ENCODE assay signal across 20 mouse cellular contexts in genomic region chr6:97589031-97589430, GRCm38 (mm10). TPM values are rescaled to one million over a fixed set of nuclear protein-coding genes. Genes with fewer than 3 reads are reported as not detected.
DNase-seq lines count a peak whose midpoint lies in the region; ATAC-seq and TF ChIP-seq lines count a peak whose summit lies in the region.
"Had no signal": no experiment of that assay in that cellular context is flagged by ENCODE, and none has a peak within 500 bp of the region (broad histone marks: within the 10 kb centered on the region; RNA-seq: fewer than 3 reads in every experiment).

No protein-coding gene starts in this region.

- H3K27ac ChIP-seq in forebrain, embryonic 13.5 days: peak overlapping the region; percentile 67
- no peak overlapping the region for H3K27ac ChIP-seq in forebrain, embryonic 11.5 days (ENCODE audit: low read depth, low read length)
- H3K27ac ChIP-seq in midbrain, embryonic 11.5 days (ENCODE audit: low read depth, low read length): no peak overlapping the region
- H3K27ac ChIP-seq in midbrain, postnatal 0 days (ENCODE audit: low read depth, low read length): no peak overlapping the region
- H3K27ac ChIP-seq: embryonic facial prominence, embryonic 13.5 days; gastrocnemius, adult 2 months; hindbrain, embryonic 10.5 days; hindbrain, embryonic 15.5 days had no signal

- DNase-seq in forebrain, embryonic 11.5 days (ENCODE audit: low spot score): no peak
- peak; percentile 60 for DNase-seq in midbrain, embryonic 11.5 days (ENCODE audit: low spot score, missing footprints)
- no peak for DNase-seq in midbrain, postnatal 0 days (ENCODE audit: low spot score)
- DNase-seq in ZHBTc4 (ENCODE audit: low read depth, low spot score): peak; percentile 39
- DNase-seq in frontal cortex, postnatal 25 days (ENCODE audit: low spot score in 2 of 2): no peak
- DNase-seq: adrenal gland, postnatal 14 days; cerebellum, adult 11-12 months; cerebellum, adult 9-10 months; cerebellum, postnatal 25 days; gastrocnemius, adult 2 months; gastrocnemius, postnatal 25 days had no signal

- H3K36me3 ChIP-seq in forebrain, embryonic 13.5 days (ENCODE audit: poor library complexity, severe bottlenecking): no peaks in the 10 kb centered on the region
- H3K36me3 ChIP-seq in forebrain, embryonic 11.5 days (ENCODE audit: control insufficient read depth, insufficient read depth, low read length): no peaks in the 10 kb centered on the region
- H3K36me3 ChIP-seq in midbrain, embryonic 11.5 days (ENCODE audit: control insufficient read depth, insufficient read depth, low read length): no peaks in the 10 kb centered on the region
- no peaks in the 10 kb centered on the region for H3K36me3 ChIP-seq in midbrain, postnatal 0 days (ENCODE audit: insufficient read depth, low read length)
- H3K36me3 ChIP-seq: embryonic facial prominence, embryonic 13.5 days; heart, embryonic 12.5 days; hindbrain, embryonic 15.5 days had no signal

- peaks cover 28% of the 10 kb centered on the region for H3K4me1 ChIP-seq in forebrain, embryonic 13.5 days
- H3K4me1 ChIP-seq in forebrain, embryonic 11.5 days (replicated peaks; ENCODE audit: control insufficient read depth, insufficient read depth, low read length): no peaks in the 10 kb centered on the region
- H3K4me1 ChIP-seq in midbrain, embryonic 11.5 days (ENCODE audit: control insufficient read depth, insufficient read depth, low read length): no peaks in the 10 kb centered on the region
- no peaks in the 10 kb centered on the region for H3K4me1 ChIP-seq in midbrain, postnatal 0 days (ENCODE audit: insufficient read depth, low read length)

- no peaks in the 10 kb centered on the region for H3K27me3 ChIP-seq in forebrain, embryonic 13.5 days
- H3K27me3 ChIP-seq in forebrain, embryonic 11.5 days (ENCODE audit: control insufficient read depth, insufficient read depth, low read length): no peaks in the 10 kb centered on the region
- no peaks in the 10 kb centered on the region for H3K27me3 ChIP-seq in midbrain, embryonic 11.5 days (ENCODE audit: control insufficient read depth, insufficient read depth, low read length)
- no peaks in the 10 kb centered on the region for H3K27me3 ChIP-seq in midbrain, postnatal 0 days (ENCODE audit: insufficient read depth, low read length)
- H3K27me3 ChIP-seq: embryonic facial prominence, embryonic 13.5 days; heart, embryonic 12.5 days; hindbrain, embryonic 15.5 days had no signal

- H3K9ac ChIP-seq in forebrain, embryonic 13.5 days: no peak overlapping the region
- no peak overlapping the region for H3K9ac ChIP-seq in forebrain, embryonic 11.5 days (ENCODE audit: low read length)
- H3K9ac ChIP-seq in midbrain, embryonic 11.5 days (ENCODE audit: low read length): no peak overlapping the region
- H3K9ac ChIP-seq in midbrain, postnatal 0 days (replicated peaks; ENCODE audit: low read length, poor library complexity, severe bottlenecking): no peak overlapping the region
- H3K9ac ChIP-seq: embryonic facial prominence, embryonic 13.5 days; heart, embryonic 12.5 days; hindbrain, embryonic 15.5 days had no signal

- no peak for TF ChIP-seq CTCF in midbrain, postnatal 0 days (IDR thresholded peaks at IDR 0.05)

- 86% methylated on average over 7 of the region's 7 CpGs for WGBS in forebrain, embryonic 13.5 days
- 85% methylated on average over 7 of the region's 7 CpGs for WGBS in forebrain, embryonic 11.5 days
- 85% methylated on average over 7 of the region's 7 CpGs for WGBS in midbrain, embryonic 11.5 days
- WGBS in midbrain, postnatal 0 days: 82% methylated on average over 7 of the region's 7 CpGs

- no peak overlapping the region for H3K4me2 ChIP-seq in forebrain, embryonic 13.5 days
- H3K4me2 ChIP-seq in forebrain, embryonic 11.5 days (ENCODE audit: low read depth, low read length, severe bottlenecking): no peak overlapping the region
- H3K4me2 ChIP-seq in midbrain, embryonic 11.5 days: no peak overlapping the region
- H3K4me2 ChIP-seq in midbrain, postnatal 0 days (ENCODE audit: low read depth, low read length, poor library complexity, severe bottlenecking): no peak overlapping the region
- H3K4me2 ChIP-seq: embryonic facial prominence, embryonic 13.5 days; heart, embryonic 12.5 days; hindbrain, embryonic 15.5 days had no signal

- H3K9me3 ChIP-seq in forebrain, embryonic 13.5 days (replicated peaks): no peaks in the 10 kb centered on the region
- no peaks in the 10 kb centered on the region for H3K9me3 ChIP-seq in forebrain, embryonic 11.5 days (ENCODE audit: control insufficient read depth, low read length)
- H3K9me3 ChIP-seq in midbrain, embryonic 11.5 days (ENCODE audit: control insufficient read depth, low read length): no peaks in the 10 kb centered on the region
- no peaks in the 10 kb centered on the region for H3K9me3 ChIP-seq in midbrain, postnatal 0 days (ENCODE audit: low read length)
- H3K9me3 ChIP-seq: embryonic facial prominence, embryonic 13.5 days; heart, embryonic 12.5 days; hindbrain, embryonic 10.5 days; hindbrain, embryonic 15.5 days had no signal

- no peak for ATAC-seq in forebrain, embryonic 13.5 days
- ATAC-seq in forebrain, embryonic 11.5 days (replicated peaks; ENCODE audit: low FRiP score): no peak
- ATAC-seq in midbrain, embryonic 11.5 days (ENCODE audit: low FRiP score): no peak
- ATAC-seq in midbrain, postnatal 0 days (ENCODE audit: low FRiP score): no peak
- no peak for ATAC-seq in megakaryocyte, adult 5-6 weeks (ENCODE audit: poor library complexity, severe bottlenecking)
- ATAC-seq: activated CD4-positive, CD25-positive, alpha-beta regulatory T cell, adult 4 months; intestine, embryonic 16.5 days had no signal

- H3K4me3 ChIP-seq in forebrain, embryonic 13.5 days: no peak overlapping the region
- H3K4me3 ChIP-seq in forebrain, embryonic 11.5 days (ENCODE audit: low read depth, low read length): no peak overlapping the region
- no peak overlapping the region for H3K4me3 ChIP-seq in midbrain, embryonic 11.5 days (ENCODE audit: low read depth, low read length)
- H3K4me3 ChIP-seq in midbrain, postnatal 0 days (ENCODE audit: low read depth, low read length): no peak overlapping the region
- H3K4me3 ChIP-seq: embryonic facial prominence, embryonic 13.5 days; gastrocnemius, adult 2 months; heart, embryonic 12.5 days; hindbrain, embryonic 10.5 days; hindbrain, embryonic 15.5 days had no signal

RNA-seq across cellular contexts. Expression of gene Frmd4b, which starts 28.3 kb away (rescaled TPM):
- polyA plus RNA-seq in forebrain, embryonic 13.5 days (2015; fragmentation: Nextera tagmentation; extraction: Ambion mirVana): 34.7 and 35.5 TPM in 2 replicates
- polyA plus RNA-seq in forebrain, embryonic 11.5 days (2014; fragmentation: Nextera tagmentation; extraction: Ambion mirVana): 35.7 and 38.6 TPM in 2 replicates
- polyA plus RNA-seq in midbrain, embryonic 11.5 days (2014; fragmentation: Nextera tagmentation; extraction: Ambion mirVana): 31.9 and 34.0 TPM in 2 replicates
- 20.7 and 21.9 TPM in 2 replicates for total RNA-seq in midbrain, postnatal 0 days (2014; rRNA removed)
- 7.9 TPM in 2 replicates for polyA plus RNA-seq in midbrain, postnatal 0 days (2015; fragmentation: Nextera tagmentation; extraction: Ambion mirVana)
- total RNA-seq in megakaryocyte, adult 5-6 weeks (2015): 9.8 and 10.1 TPM in 2 replicates
- 28.3 and 42.1 TPM in 2 replicates for total RNA-seq in megakaryocyte, adult 5-6 weeks (2017)
- polyA plus RNA-seq: C2C12 had no signal

Comparison
In these comparisons a context has a peak if more than half of its experiments do, and no peak if none do; other contexts are left out.
1. DNase-seq: peak in midbrain, embryonic 11.5 days (single experiment) and ZHBTc4 (single experiment); none in forebrain, embryonic 11.5 days (single experiment), midbrain, postnatal 0 days (single experiment) and frontal cortex, postnatal 25 days (0 of 2).